Comparison of ENCODE assay signal across 19 mouse cellular contexts in the genomic region with DNA sequence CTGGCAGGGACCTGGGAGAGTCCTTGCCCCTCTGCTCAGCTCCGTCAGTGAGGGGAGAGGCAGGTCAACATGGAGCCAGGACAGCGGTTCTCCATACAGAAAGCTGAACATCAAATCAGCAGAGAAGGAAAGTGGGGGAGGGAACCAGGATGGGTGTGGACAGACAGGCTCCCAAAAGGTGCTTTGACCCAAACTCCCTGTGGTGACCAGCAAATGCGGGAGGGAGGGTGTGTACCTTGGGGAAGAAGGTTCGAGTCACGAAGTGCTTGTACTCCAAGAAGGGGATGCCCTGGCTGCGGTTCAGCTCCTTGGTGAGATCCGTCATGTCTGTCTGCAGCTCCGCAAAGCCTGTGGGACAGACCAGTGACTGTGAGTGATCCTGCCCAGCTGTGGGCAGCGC. TPM values are rescaled to one million over a fixed set of nuclear protein-coding genes. Genes with fewer than 3 reads are reported as not detected.
"Had no signal": no experiment of that assay in that cellular context is flagged by ENCODE, and none has a peak within 500 bp of the region (broad histone marks: within the 10 kb centered on the region; RNA-seq: fewer than 3 reads in every experiment).

No protein-coding gene starts in this region.

- H3K4me3 ChIP-seq: layer of hippocampus, adult 2 months; liver, embryonic 13.5 days had no signal

- DNase-seq: layer of hippocampus, adult 9-11 months; liver, embryonic 13.5 days; lung, adult 2 months; lung, postnatal 14 days; lung, postnatal 4 days; midbrain, embryonic 14.5 days; thymus, adult 2 months; thymus, postnatal 14 days; thymus, postnatal 4 days had no signal

- H3K27me3 ChIP-seq: liver, embryonic 13.5 days had no signal

- H3K27ac ChIP-seq: kidney, postnatal 0 days; layer of hippocampus, adult 2 months; liver, embryonic 13.5 days; stomach, postnatal 0 days had no signal

- H3K9me3 ChIP-seq: liver, embryonic 13.5 days had no signal

RNA-seq across cellular contexts. Expression of a gene that starts 18.9 kb away (rescaled TPM):
- total RNA-seq: layer of hippocampus, adult 2 months; layer of hippocampus, postnatal 25 days; left cerebral cortex, adult 18-20 months; left cerebral cortex, postnatal 25 days; liver, adult 2 months; megakaryocyte progenitor cell, adult 5-6 weeks; megakaryocyte-erythroid progenitor cell, adult 5-6 weeks; midbrain, postnatal 0 days had no signal

RNA-seq across cellular contexts. Expression of a gene that starts 32.1 kb away (rescaled TPM):
- total RNA-seq: liver, adult 2 months; megakaryocyte-erythroid progenitor cell, adult 5-6 weeks had no signal
